Mouse (Mus musculus): ENCODE measurements around the gene Pms1. TPM values are rescaled to one million over a fixed set of nuclear protein-coding genes. Genes with fewer than 3 reads are reported as not detected.

Gene Pms1
- polyA plus RNA-seq, 1 experiment from 2014 or later, result 18.2 TPM

DNA sequence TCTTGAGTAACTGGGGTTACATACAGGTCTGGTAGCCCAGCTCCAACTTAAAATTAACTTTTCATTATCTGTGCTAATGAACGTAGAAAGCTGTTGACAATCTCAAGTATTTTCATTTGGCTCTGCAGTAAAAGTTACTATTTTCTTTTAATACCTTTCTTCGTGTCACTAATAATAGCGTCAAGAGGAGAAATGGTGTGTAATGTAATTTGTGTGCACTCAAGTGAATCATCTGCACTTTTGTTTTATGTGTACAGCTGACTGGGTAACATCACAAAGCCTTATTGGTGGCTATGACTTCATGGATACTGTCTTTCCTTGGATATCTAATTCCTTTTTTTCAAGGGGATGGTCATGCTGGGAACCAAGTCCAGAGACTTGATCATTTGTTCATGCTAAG is 110.5 kb downstream of the Pms1 start:
- Histone ChIP-seq H3K4me1 (peaks cover 6% of the 10 kb centered on the region; the same call in 1 of the 2 replicates), H3K4me3 (no peak overlapping the region), H3K9me3 (no peaks in the 10 kb centered on the region), H3K27ac (no peak overlapping the region), H3K36me3 (peaks cover 4% of the 10 kb centered on the region; the same call in 1 of the 2 replicates), H3K27me3 (ENCODE audit: insufficient read depth, poor library complexity, severe bottlenecking) (no peaks in the 10 kb centered on the region)
- no peak for DNase-seq (ENCODE audit: low spot score)
- WGBS, result 88% methylated on average over 3 of the region's 3 CpGs

GRCm38 (mm10) chr1:53157715-53158114 is 139.1 kb downstream of the Pms1 start:
- WGBS, result 82% methylated on average over 6 of the region's 6 CpGs
- Histone ChIP-seq H3K27me3 (ENCODE audit: insufficient read depth, poor library complexity, severe bottlenecking) (no peaks in the 10 kb centered on the region), H3K4me1 (no peaks in the 10 kb centered on the region)

More at GRCm38 (mm10) chr1:53157715-53158114, 139.1 kb downstream of the Pms1 start:
- Histone ChIP-seq H3K27ac (no peak overlapping the region), H3K36me3 (no peaks in the 10 kb centered on the region), H3K4me3 (no peak overlapping the region), H3K9me3 (no peaks in the 10 kb centered on the region)
- no peak for DNase-seq (ENCODE audit: low spot score)

Other genes with a start within 250 kb of the Pms1 start
- gene Mstn, start 235.4 kb downstream of the Pms1 start, polyA plus RNA-seq (2016; fragmentation: Nextera tagmentation; extraction: Ambion mirVana), result 1.7 and 2.1 TPM in 2 replicates
- gene 1700019A02Rik, start 109.4 kb downstream of the Pms1 start, polyA plus RNA-seq (2016; fragmentation: Nextera tagmentation; extraction: Ambion mirVana), result not detected in 2 replicates
- 57.6 and 58.4 TPM in 2 replicates for gene Ormdl1, start 77 bp upstream of the Pms1 start, polyA plus RNA-seq (2016; fragmentation: Nextera tagmentation; extraction: Ambion mirVana)
- gene Gm28778, start 93 bp upstream of the Pms1 start, polyA plus RNA-seq (2016; fragmentation: Nextera tagmentation; extraction: Ambion mirVana), result not detected in 2 replicates
- 27.9 and 31.1 TPM in 2 replicates for gene Osgepl1, start 16.6 kb upstream of the Pms1 start, polyA plus RNA-seq (2016; fragmentation: Nextera tagmentation; extraction: Ambion mirVana)
- not detected in 2 replicates for gene Asdurf, start 55.6 kb upstream of the Pms1 start, polyA plus RNA-seq (2016; fragmentation: Nextera tagmentation; extraction: Ambion mirVana)
- gene Gm28551, start 55.6 kb upstream of the Pms1 start, polyA plus RNA-seq (2016; fragmentation: Nextera tagmentation; extraction: Ambion mirVana), result 0.33 and 1.2 TPM in 2 replicates
- 81.8 and 82.8 TPM in 2 replicates for gene Asnsd1, start 55.7 kb upstream of the Pms1 start, polyA plus RNA-seq (2016; fragmentation: Nextera tagmentation; extraction: Ambion mirVana)

All from heart, embryonic 10.5 days (tissue).